29 mouse cellular contexts compared by ENCODE assay signal in the genomic region with DNA sequence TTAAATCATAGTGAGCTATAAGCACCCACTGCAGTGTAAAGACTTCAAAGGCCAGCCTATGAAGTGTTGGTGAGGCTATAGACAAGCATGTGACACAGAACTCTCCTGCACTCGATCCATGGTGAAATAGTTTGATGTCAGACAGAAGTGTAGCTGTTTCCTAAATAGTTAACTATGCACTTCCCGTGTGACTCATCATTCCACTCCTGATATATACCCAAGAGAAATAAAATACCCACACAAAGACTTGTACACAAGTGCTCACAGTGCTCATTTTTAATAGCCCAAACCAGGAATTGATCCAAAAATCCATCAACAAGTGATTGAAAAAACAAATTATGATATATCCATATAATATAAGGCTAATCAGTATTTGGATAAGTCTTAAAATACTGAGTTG. TPM values are rescaled to one million over a fixed set of nuclear protein-coding genes. Genes with fewer than 3 reads are reported as not detected.
"Had no signal": no experiment of that assay in that cellular context is flagged by ENCODE, and none has a peak within 500 bp of the region (broad histone marks: within the 10 kb centered on the region; RNA-seq: fewer than 3 reads in every experiment).

No protein-coding gene starts in this region.

- H3K27ac ChIP-seq: gastrocnemius, adult 2 months; heart, embryonic 10.5 days; hindbrain, embryonic 10.5 days; hindbrain, embryonic 12.5 days; hindbrain, embryonic 14.5 days; intestine, embryonic 15.5 days; layer of hippocampus, adult 2 months; left cerebral cortex, adult 2 months; limb, embryonic 10.5 days; limb, embryonic 12.5 days had no signal

- H3K27me3 ChIP-seq: heart, embryonic 12.5 days; hindbrain, embryonic 12.5 days; intestine, embryonic 15.5 days; limb, embryonic 12.5 days had no signal

- H3K9me3 ChIP-seq: heart, embryonic 10.5 days; heart, embryonic 12.5 days; hindbrain, embryonic 10.5 days; hindbrain, embryonic 12.5 days; intestine, embryonic 15.5 days; limb, embryonic 10.5 days; limb, embryonic 12.5 days had no signal

- H3K4me2 ChIP-seq: heart, embryonic 12.5 days; hindbrain, embryonic 12.5 days; hindbrain, embryonic 14.5 days; intestine, embryonic 15.5 days; limb, embryonic 12.5 days had no signal

- H3K4me3 ChIP-seq: gastrocnemius, adult 2 months; heart, embryonic 10.5 days; heart, embryonic 12.5 days; hindbrain, embryonic 10.5 days; hindbrain, embryonic 12.5 days; intestine, embryonic 15.5 days; layer of hippocampus, adult 2 months; left cerebral cortex, adult 2 months; limb, embryonic 10.5 days; limb, embryonic 12.5 days had no signal

- DNase-seq: gastrocnemius, adult 2 months; gastrocnemius, postnatal 10 days; gastrocnemius, postnatal 25 days; heart, adult 18-20 months; heart, postnatal 10 days; heart, postnatal 4 days; kidney, adult 18-20 months; kidney, adult 8-10 months; kidney, postnatal 10 days; kidney, postnatal 25 days; kidney, postnatal 4 days had no signal

- H3K9ac ChIP-seq: heart, embryonic 12.5 days; hindbrain, embryonic 12.5 days; hindbrain, embryonic 14.5 days; intestine, embryonic 15.5 days; limb, embryonic 12.5 days had no signal

- H3K36me3 ChIP-seq: heart, embryonic 10.5 days; heart, embryonic 12.5 days; hindbrain, embryonic 10.5 days; hindbrain, embryonic 12.5 days; intestine, embryonic 15.5 days; limb, embryonic 10.5 days; limb, embryonic 12.5 days had no signal

- H3K4me1 ChIP-seq: intestine, embryonic 15.5 days had no signal

- ATAC-seq: hindbrain, embryonic 16.5 days; inflammation-experienced regulatory T-cells, adult 6 months; intestine, embryonic 15.5 days; intestine, postnatal 0 days had no signal

RNA-seq across cellular contexts. Expression of gene Ropn1, which starts 57.0 kb away (rescaled TPM):
- polyA plus RNA-seq: frontal cortex, adult 2 months; hindbrain, embryonic 10.5 days; hindbrain, embryonic 12.5 days; hindbrain, embryonic 16.5 days; inflammation-experienced regulatory T-cells, adult 6 months; intestine, embryonic 15.5 days; intestine, postnatal 0 days; kidney, embryonic 14.5 days; kidney, embryonic 16.5 days; limb, embryonic 10.5 days; limb, embryonic 14.5 days; liver, adult 2 months had no signal
